Comparison of ENCODE assay signal across 7 mouse cellular contexts in genomic region chr7:118688199-118688598, GRCm38 (mm10). TPM values are rescaled to one million over a fixed set of nuclear protein-coding genes. Genes with fewer than 3 reads are reported as not detected.
A peak's percentile ranks its signal among the peaks of the same experiment; 100 is the strongest.
DNase-seq lines count a peak whose midpoint lies in the region; ATAC-seq and TF ChIP-seq lines count a peak whose summit lies in the region.

No protein-coding gene starts in this region.

- H3K36me3 ChIP-seq in hindbrain, embryonic 16.5 days (ENCODE audit: control insufficient read depth, insufficient read depth, low read length), result peaks cover 29% of the 10 kb centered on the region

- DNase-seq in T-cell, adult 2 months (ENCODE audit: low spot score), result peak; percentile 35
- peak; percentile 77 to 83 for DNase-seq in cerebellum, adult 2 months
- DNase-seq in forelimb bud, embryonic 11.5 days (ENCODE audit: low read depth, low spot score), result peak; percentile 73
- peak; percentile 77 to 86 for DNase-seq in layer of hippocampus, postnatal 36 days
- DNase-seq in mesoderm, embryonic 11.5 days (ENCODE audit: low read depth, low spot score), result peak; percentile 88
- DNase-seq in right cerebral cortex, postnatal 4 days, result peak; percentile 96

- H3K27ac ChIP-seq in cerebellum, adult 2 months (ENCODE audit: insufficient read depth, low read length), result no peak overlapping the region
- no peak overlapping the region; the same call in 1 of the 2 replicates for H3K27ac ChIP-seq in hindbrain, embryonic 16.5 days (ENCODE audit: low read depth, low read length)

- no peak overlapping the region for H3K9ac ChIP-seq in hindbrain, embryonic 16.5 days (ENCODE audit: low read depth, low read length)

- ATAC-seq in hindbrain, embryonic 16.5 days, result peak; percentile 81

- peak; percentile 82 for TF ChIP-seq CTCF in cerebellum, adult 2 months (IDR thresholded peaks at IDR 0.05; ENCODE audit: borderline replicate concordance, insufficient read depth, low read depth, low read length)

- no peaks in the 10 kb centered on the region for H3K27me3 ChIP-seq in cerebellum, adult 2 months (ENCODE audit: control insufficient read depth, insufficient read depth, low read length)
- H3K27me3 ChIP-seq in hindbrain, embryonic 16.5 days (replicated peaks; ENCODE audit: control insufficient read depth, insufficient read depth, low read length), result no peaks in the 10 kb centered on the region

- no peak overlapping the region for H3K4me2 ChIP-seq in hindbrain, embryonic 16.5 days (ENCODE audit: low read length)

- TF ChIP-seq POLR2A in cerebellum, adult 2 months (IDR thresholded peaks at IDR 0.05; ENCODE audit: borderline replicate concordance, insufficient read depth, low read length), result no peak

- peaks cover 17% of the 10 kb centered on the region for H3K4me1 ChIP-seq in cerebellum, adult 2 months (ENCODE audit: control insufficient read depth, insufficient read depth, low read length)
- H3K4me1 ChIP-seq in hindbrain, embryonic 16.5 days (ENCODE audit: control insufficient read depth, insufficient read depth, low read depth, low read length), result no peaks in the 10 kb centered on the region

- no peak overlapping the region for H3K4me3 ChIP-seq in cerebellum, adult 2 months (replicated peaks; ENCODE audit: insufficient read depth, low read depth, low read length)
- no peak overlapping the region for H3K4me3 ChIP-seq in hindbrain, embryonic 16.5 days (ENCODE audit: low read length)

- WGBS in cerebellum, adult 2 months, result 13% methylated on average over 5 of the region's 5 CpGs
- 24% methylated on average over 5 of the region's 5 CpGs for WGBS in hindbrain, embryonic 16.5 days

- H3K9me3 ChIP-seq in hindbrain, embryonic 16.5 days (ENCODE audit: control insufficient read depth, low read length), result no peaks in the 10 kb centered on the region

RNA-seq across cellular contexts. Expression of gene Gde1, which starts 17.4 kb away (rescaled TPM):
- polyA plus RNA-seq in cerebellum, adult 2 months (2012; rRNA removed), result 345 and 354 TPM in 2 replicates
- 226 and 249 TPM in 2 replicates for polyA plus RNA-seq in hindbrain, embryonic 16.5 days (2015; fragmentation: Nextera tagmentation; extraction: Ambion mirVana)
- 100 to 1,000 TPM; 214 to 224 TPM for total RNA-seq in layer of hippocampus, postnatal 36 days (2021)

RNA-seq across cellular contexts. Expression of gene Ccp110, which starts 24.2 kb away (rescaled TPM):
- 63.1 and 72.8 TPM in 2 replicates for polyA plus RNA-seq in cerebellum, adult 2 months (2012; rRNA removed)
- polyA plus RNA-seq in hindbrain, embryonic 16.5 days (2015; fragmentation: Nextera tagmentation; extraction: Ambion mirVana), result 22.9 and 29.2 TPM in 2 replicates
- 10 to 100 TPM; 51.7 to 52.3 TPM for total RNA-seq in layer of hippocampus, postnatal 36 days (2021)

RNA-seq across cellular contexts. Expression of gene Vps35l, which starts 51.8 kb away (rescaled TPM):
- 72.3 and 74.3 TPM in 2 replicates for polyA plus RNA-seq in cerebellum, adult 2 months (2012; rRNA removed)
- 91.9 and 102 TPM in 2 replicates for polyA plus RNA-seq in hindbrain, embryonic 16.5 days (2015; fragmentation: Nextera tagmentation; extraction: Ambion mirVana)
- total RNA-seq in layer of hippocampus, postnatal 36 days (2021), result 10 to 100 TPM; 54.7 to 60.8 TPM

Comparison
In these comparisons a context has a peak if more than half of its experiments do, and no peak if none do; other contexts are left out.
1. DNase-seq: peak in every context shown above with its lines; median percentile 96 in right cerebral cortex, postnatal 4 days; 88 in mesoderm, embryonic 11.5 days; 82 in layer of hippocampus, postnatal 36 days; 80 in cerebellum, adult 2 months; 73 in forelimb bud, embryonic 11.5 days; 35 in T-cell, adult 2 months.